29 mouse cellular contexts compared by ENCODE assay signal in the genomic region with DNA sequence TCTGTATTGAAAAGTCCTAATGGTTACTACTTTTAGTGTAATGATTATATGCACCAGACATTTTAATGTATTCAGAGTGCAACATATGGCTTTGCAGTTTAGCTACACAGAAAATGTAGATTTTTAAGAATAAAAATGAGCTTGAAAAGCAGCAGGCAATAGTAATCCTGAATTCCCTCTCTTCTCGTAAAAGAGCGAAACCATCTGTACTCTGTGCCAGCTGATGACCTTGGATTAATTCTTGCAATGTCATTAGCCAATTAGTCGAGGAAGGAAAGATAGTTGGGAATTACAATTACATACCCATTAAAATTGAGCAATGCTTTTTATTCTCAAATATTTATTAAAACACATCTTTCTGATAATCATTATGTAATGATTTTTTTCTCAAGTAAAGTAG.
DNase-seq lines count a peak whose midpoint lies in the region; ATAC-seq and TF ChIP-seq lines count a peak whose summit lies in the region.
"Had no signal": no experiment of that assay in that cellular context is flagged by ENCODE, and none has a peak within 500 bp of the region (broad histone marks: within the 10 kb centered on the region; RNA-seq: fewer than 3 reads in every experiment).

No protein-coding gene starts in this region.

- H3K4me3 ChIP-seq in forebrain, embryonic 14.5 days (ENCODE audit: low read depth, low read length), result no peak overlapping the region
- no peak overlapping the region for H3K4me3 ChIP-seq in forebrain, embryonic 11.5 days (ENCODE audit: low read depth, low read length)
- no peak overlapping the region for H3K4me3 ChIP-seq in hindbrain, postnatal 0 days (ENCODE audit: low read length)
- no peak overlapping the region for H3K4me3 ChIP-seq in hindbrain, embryonic 11.5 days (ENCODE audit: low read depth, low read length)
- no peak overlapping the region for H3K4me3 ChIP-seq in midbrain, embryonic 12.5 days
- H3K4me3 ChIP-seq in midbrain, embryonic 16.5 days (ENCODE audit: low read depth, low read length), result no peak overlapping the region
- H3K4me3 ChIP-seq in neural tube, embryonic 14.5 days (ENCODE audit: low read depth, low read length), result no peak overlapping the region
- H3K4me3 ChIP-seq: embryonic facial prominence, embryonic 13.5 days; embryonic facial prominence, embryonic 15.5 days; erythroblast, embryonic 14.5 days; forebrain, embryonic 10.5 days; forebrain, embryonic 15.5 days had no signal

- no peak for ATAC-seq in forebrain, embryonic 14.5 days
- ATAC-seq in forebrain, embryonic 11.5 days (replicated peaks; ENCODE audit: low FRiP score), result no peak
- no peak for ATAC-seq in hindbrain, postnatal 0 days
- ATAC-seq in hindbrain, embryonic 11.5 days (ENCODE audit: low FRiP score), result no peak
- ATAC-seq in midbrain, embryonic 12.5 days (ENCODE audit: low FRiP score, low read depth), result peak; percentile 54; the same call in 1 of the 2 replicates
- no peak for ATAC-seq in midbrain, embryonic 16.5 days
- ATAC-seq in neural tube, embryonic 14.5 days (ENCODE audit: low read depth), result 0 out of 2 replicates have a peak, but pooled peaks have one; percentile 60
- ATAC-seq: activated CD4-positive, CD25-positive, alpha-beta regulatory T cell, adult 4 months; CD4-positive, CD25-positive, alpha-beta regulatory T cell, adult 4 months; forebrain, embryonic 15.5 days; Patski had no signal

- no peaks in the 10 kb centered on the region for H3K27me3 ChIP-seq in forebrain, embryonic 14.5 days (replicated peaks; ENCODE audit: control insufficient read depth, insufficient read depth, low read length)
- H3K27me3 ChIP-seq in forebrain, embryonic 11.5 days (ENCODE audit: control insufficient read depth, insufficient read depth, low read length), result no peaks in the 10 kb centered on the region
- H3K27me3 ChIP-seq in hindbrain, postnatal 0 days (ENCODE audit: insufficient read depth, low read length), result no peaks in the 10 kb centered on the region
- H3K27me3 ChIP-seq in hindbrain, embryonic 11.5 days (ENCODE audit: control insufficient read depth, insufficient read depth, low read length), result no peaks in the 10 kb centered on the region
- H3K27me3 ChIP-seq in midbrain, embryonic 12.5 days, result no peaks in the 10 kb centered on the region
- H3K27me3 ChIP-seq in midbrain, embryonic 16.5 days (ENCODE audit: control insufficient read depth, insufficient read depth, low read depth, low read length), result no peaks in the 10 kb centered on the region
- H3K27me3 ChIP-seq in neural tube, embryonic 14.5 days (ENCODE audit: control insufficient read depth, insufficient read depth, low read length), result no peaks in the 10 kb centered on the region
- H3K27me3 ChIP-seq: CH12.LX; embryonic facial prominence, embryonic 13.5 days; embryonic facial prominence, embryonic 15.5 days; forebrain, embryonic 15.5 days; Patski had no signal

- 68% methylated on average over 3 of the region's 3 CpGs for WGBS in forebrain, embryonic 14.5 days
- 88% methylated on average over 3 of the region's 3 CpGs for WGBS in forebrain, embryonic 11.5 days
- WGBS in hindbrain, postnatal 0 days, result 65% methylated on average over 3 of the region's 3 CpGs
- WGBS in hindbrain, embryonic 11.5 days, result 80% methylated on average over 3 of the region's 3 CpGs
- WGBS in midbrain, embryonic 12.5 days, result 65% methylated on average over 3 of the region's 3 CpGs
- 54% methylated on average over 3 of the region's 3 CpGs for WGBS in midbrain, embryonic 16.5 days
- 62% methylated on average over 3 of the region's 3 CpGs for WGBS in neural tube, embryonic 14.5 days

- DNase-seq in forebrain, embryonic 14.5 days (ENCODE audit: low spot score), result peak; percentile 27
- DNase-seq in forebrain, embryonic 11.5 days (ENCODE audit: low spot score), result no peak
- DNase-seq in hindbrain, postnatal 0 days (ENCODE audit: low spot score), result peak; percentile 3
- no peak for DNase-seq in hindbrain, embryonic 11.5 days (ENCODE audit: low spot score)
- no peak for DNase-seq in neural tube, embryonic 10.5 days (ENCODE audit: extremely low spot score, low spot score)
- DNase-seq: adrenal gland, adult 8-10 months; adrenal gland, postnatal 14 days; adrenal gland, postnatal 36 days; B cell, adult 2 months; cerebellum, adult 11 months; cerebellum, adult 18-20 months; cerebellum, adult 8-10 months; cerebellum, adult 9-11 months; cerebellum, postnatal 14 days; cerebellum, postnatal 36 days; embryo, embryonic 11 days had no signal

- H3K27ac ChIP-seq in forebrain, embryonic 14.5 days (ENCODE audit: low read depth, low read length), result no peak overlapping the region
- H3K27ac ChIP-seq in forebrain, embryonic 11.5 days (ENCODE audit: low read depth, low read length), result no peak overlapping the region
- no peak overlapping the region for H3K27ac ChIP-seq in hindbrain, postnatal 0 days
- no peak overlapping the region for H3K27ac ChIP-seq in hindbrain, embryonic 11.5 days (ENCODE audit: low read depth, low read length)
- H3K27ac ChIP-seq in midbrain, embryonic 12.5 days (replicated peaks), result no peak overlapping the region
- no peak overlapping the region for H3K27ac ChIP-seq in midbrain, embryonic 16.5 days (ENCODE audit: low read length)
- H3K27ac ChIP-seq in neural tube, embryonic 14.5 days (ENCODE audit: low read depth, low read length), result no peak overlapping the region
- H3K27ac ChIP-seq: embryonic facial prominence, embryonic 13.5 days; embryonic facial prominence, embryonic 15.5 days; forebrain, embryonic 10.5 days; forebrain, embryonic 15.5 days had no signal

- no peaks in the 10 kb centered on the region for H3K9me3 ChIP-seq in forebrain, embryonic 14.5 days (replicated peaks; ENCODE audit: control insufficient read depth, low read length)
- H3K9me3 ChIP-seq in forebrain, embryonic 11.5 days (ENCODE audit: control insufficient read depth, low read length), result no peaks in the 10 kb centered on the region
- no peaks in the 10 kb centered on the region for H3K9me3 ChIP-seq in hindbrain, postnatal 0 days (ENCODE audit: low read length)
- no peaks in the 10 kb centered on the region for H3K9me3 ChIP-seq in hindbrain, embryonic 11.5 days (ENCODE audit: control insufficient read depth, low read length)
- no peaks in the 10 kb centered on the region for H3K9me3 ChIP-seq in midbrain, embryonic 12.5 days
- no peaks in the 10 kb centered on the region for H3K9me3 ChIP-seq in midbrain, embryonic 16.5 days (replicated peaks; ENCODE audit: control insufficient read depth, low read length, poor library complexity, severe bottlenecking)
- H3K9me3 ChIP-seq in neural tube, embryonic 14.5 days (ENCODE audit: control insufficient read depth, low read length), result no peaks in the 10 kb centered on the region
- H3K9me3 ChIP-seq: embryonic facial prominence, embryonic 13.5 days; embryonic facial prominence, embryonic 15.5 days; forebrain, embryonic 10.5 days; forebrain, embryonic 15.5 days; G1E had no signal

- H3K4me2 ChIP-seq in forebrain, embryonic 14.5 days (ENCODE audit: low read length), result no peak overlapping the region
- no peak overlapping the region for H3K4me2 ChIP-seq in forebrain, embryonic 11.5 days (ENCODE audit: low read depth, low read length, severe bottlenecking)
- H3K4me2 ChIP-seq in hindbrain, postnatal 0 days (ENCODE audit: low read depth, low read length), result no peak overlapping the region
- H3K4me2 ChIP-seq in hindbrain, embryonic 11.5 days (replicated peaks; ENCODE audit: low read depth, low read length), result no peak overlapping the region
- no peak overlapping the region for H3K4me2 ChIP-seq in midbrain, embryonic 12.5 days (replicated peaks)
- H3K4me2 ChIP-seq in midbrain, embryonic 16.5 days (ENCODE audit: low read length), result no peak overlapping the region
- no peak overlapping the region for H3K4me2 ChIP-seq in neural tube, embryonic 14.5 days (ENCODE audit: low read depth, low read length)
- H3K4me2 ChIP-seq: embryonic facial prominence, embryonic 13.5 days; embryonic facial prominence, embryonic 15.5 days; forebrain, embryonic 15.5 days had no signal

- no peaks in the 10 kb centered on the region for H3K36me3 ChIP-seq in forebrain, embryonic 14.5 days (ENCODE audit: control insufficient read depth, insufficient read depth, low read length)
- no peaks in the 10 kb centered on the region for H3K36me3 ChIP-seq in forebrain, embryonic 11.5 days (ENCODE audit: control insufficient read depth, insufficient read depth, low read length)
- H3K36me3 ChIP-seq in hindbrain, postnatal 0 days (ENCODE audit: insufficient read depth, low read length), result no peaks in the 10 kb centered on the region
- H3K36me3 ChIP-seq in hindbrain, embryonic 11.5 days (ENCODE audit: control insufficient read depth, insufficient read depth, low read length), result no peaks in the 10 kb centered on the region
- no peaks in the 10 kb centered on the region for H3K36me3 ChIP-seq in midbrain, embryonic 12.5 days
- no peaks in the 10 kb centered on the region for H3K36me3 ChIP-seq in midbrain, embryonic 16.5 days (ENCODE audit: control insufficient read depth, insufficient read depth, low read length)
- no peaks in the 10 kb centered on the region for H3K36me3 ChIP-seq in neural tube, embryonic 14.5 days (ENCODE audit: control insufficient read depth, insufficient read depth, low read length)
- H3K36me3 ChIP-seq: embryonic facial prominence, embryonic 13.5 days; embryonic facial prominence, embryonic 15.5 days; forebrain, embryonic 10.5 days; forebrain, embryonic 15.5 days; G1E had no signal

- H3K9ac ChIP-seq in forebrain, embryonic 14.5 days (ENCODE audit: low read length), result no peak overlapping the region
- no peak overlapping the region for H3K9ac ChIP-seq in forebrain, embryonic 11.5 days (ENCODE audit: low read length)
- no peak overlapping the region for H3K9ac ChIP-seq in hindbrain, postnatal 0 days (replicated peaks; ENCODE audit: low read length)
- H3K9ac ChIP-seq in hindbrain, embryonic 11.5 days (ENCODE audit: low read depth, low read length), result no peak overlapping the region
- H3K9ac ChIP-seq in midbrain, embryonic 12.5 days (replicated peaks), result no peak overlapping the region
- H3K9ac ChIP-seq in midbrain, embryonic 16.5 days (ENCODE audit: low read depth, low read length), result no peak overlapping the region
- no peak overlapping the region for H3K9ac ChIP-seq in neural tube, embryonic 14.5 days (replicated peaks; ENCODE audit: low read depth, low read length)
- H3K9ac ChIP-seq: embryonic facial prominence, embryonic 13.5 days; embryonic facial prominence, embryonic 15.5 days; forebrain, embryonic 15.5 days had no signal

- no peak for TF ChIP-seq CTCF in hindbrain, postnatal 0 days (IDR thresholded peaks at IDR 0.05; ENCODE audit: low read depth)

- H3K4me1 ChIP-seq in forebrain, embryonic 14.5 days (ENCODE audit: control insufficient read depth, insufficient read depth, low read length), result no peaks in the 10 kb centered on the region
- no peaks in the 10 kb centered on the region for H3K4me1 ChIP-seq in forebrain, embryonic 11.5 days (replicated peaks; ENCODE audit: control insufficient read depth, insufficient read depth, low read length)
- no peaks in the 10 kb centered on the region for H3K4me1 ChIP-seq in hindbrain, postnatal 0 days (ENCODE audit: insufficient read depth, low read length)
- H3K4me1 ChIP-seq in hindbrain, embryonic 11.5 days (replicated peaks; ENCODE audit: control insufficient read depth, insufficient read depth, low read length), result no peaks in the 10 kb centered on the region
- H3K4me1 ChIP-seq in midbrain, embryonic 12.5 days, result no peaks in the 10 kb centered on the region
- no peaks in the 10 kb centered on the region for H3K4me1 ChIP-seq in midbrain, embryonic 16.5 days (ENCODE audit: control insufficient read depth, insufficient read depth, low read length)
- H3K4me1 ChIP-seq in neural tube, embryonic 14.5 days (ENCODE audit: control insufficient read depth, insufficient read depth, low read length), result no peaks in the 10 kb centered on the region
- H3K4me1 ChIP-seq: embryonic facial prominence, embryonic 13.5 days; embryonic facial prominence, embryonic 15.5 days; forebrain, embryonic 10.5 days; forebrain, embryonic 15.5 days had no signal

Comparison
In these comparisons a context has a peak if more than half of its experiments do, and no peak if none do; other contexts are left out.
1. ATAC-seq: peak in midbrain, embryonic 12.5 days (single experiment) and neural tube, embryonic 14.5 days (single experiment); none in forebrain, embryonic 14.5 days (single experiment), forebrain, embryonic 11.5 days (single experiment), hindbrain, postnatal 0 days (single experiment), hindbrain, embryonic 11.5 days (single experiment) and midbrain, embryonic 16.5 days (single experiment).
2. DNase-seq: peak in forebrain, embryonic 14.5 days (single experiment) and hindbrain, postnatal 0 days (single experiment); none in forebrain, embryonic 11.5 days (single experiment), hindbrain, embryonic 11.5 days (single experiment) and neural tube, embryonic 10.5 days (single experiment).